Mouse (Mus musculus) gastrocnemius, adult 2 months (tissue): ENCODE measurements around the gene Shc1. TPM values are rescaled to one million over a fixed set of nuclear protein-coding genes. Genes with fewer than 3 reads are reported as not detected.

ENCODE experiments used
- DNase-seq: peaks from one replicate; pipeline ENCODE4 v3.0.0; 2022
- H3K27ac ChIP-seq: fragments of 200-600 bp; 2 replicates; pipeline ENCODE4 v1.8.1; 2022; ENCODE audit warnings: mild to moderate bottlenecking
- H3K4me3 ChIP-seq: fragments of 200-600 bp; 2 replicates; pipeline ENCODE4 v1.8.1; 2022; ENCODE audit warnings: mild to moderate bottlenecking, moderate library complexity
- CTCF ChIP-seq: fragments of 200-600 bp; IDR thresholded peaks from 2 replicates; pipeline ENCODE4 v1.8.1; 2022; ENCODE audit warnings: antibody characterized with exemption, mild to moderate bottlenecking, moderate library complexity
- intact Hi-C: fragments of 180-260 bp; cut with DNase I; formaldehyde crosslinking; loops from one replicate; pipeline ENCODE4 v1.15.1; 2025
- total RNA-seq, 2 experiments: library from RNA; stranded (reverse); gene quantifications; 2 replicates each; pipeline ENCODE4 v1.2.3; 2021

The Shc1 gene
- total RNA-seq, 2 experiments from 2014 or later, result 15.0 to 17.2 TPM

- peak overlapping the region; percentile 95 for H3K27ac ChIP-seq
- no peak for TF ChIP-seq CTCF
- intact Hi-C loops, result loop anchor here (2.0 kb wide), 1 partner anchor 37 kb away; the partner anchor contains the start of gene Pygo2
- peak; percentile 100 for DNase-seq
- peak overlapping the region; percentile 82 for H3K4me3 ChIP-seq
Measured at GRCm38 (mm10) chr3:89393605-89394004, 24.6 kb upstream of the Shc1 start.

GRCm38 (mm10) chr3:89394006-89394893 lies 24.0 kb upstream of the Shc1 start, which contains the start of gene Zbtb7b:
Gene Zbtb7b, minus strand, starts transcription at chr3:89394776.
- peak within 1 kb of the TSS; percentile 82 for H3K4me3 ChIP-seq
- TF ChIP-seq CTCF, result peak; percentile 47
- intact Hi-C loops, result loop anchor here (2.0 kb wide), 1 partner anchor 37 kb away; the partner anchor contains the start of gene Pygo2
- peak; percentile 93 for DNase-seq
- peak within 1 kb of the TSS; percentile 95 for H3K27ac ChIP-seq

GRCm38 (mm10) chr3:89394894-89395256 lies 23.4 kb upstream of the Shc1 start:
- no peak for TF ChIP-seq CTCF
- DNase-seq, result peak; percentile 91

GRCm38 (mm10) chr3:89395419-89395805 lies 22.8 kb upstream of the Shc1 start:
- intact Hi-C loops, result loop anchor here (2.0 to 5.0 kb wide), 2 partner anchors 35 to 92 kb away; partner anchors contain the start of gene Pygo2
- Histone ChIP-seq H3K4me3 (peak overlapping the region; percentile 82), H3K27ac (peak overlapping the region; percentile 95)
- TF ChIP-seq CTCF, result no peak
- DNase-seq, result peak; percentile 53

More at GRCm38 (mm10) chr3:89394894-89395256, 23.4 kb upstream of the Shc1 start:
- peak overlapping the region; percentile 95 for H3K27ac ChIP-seq
- peak overlapping the region; percentile 82 for H3K4me3 ChIP-seq
- intact Hi-C loops, result loop anchor here (2.0 to 5.0 kb wide), 2 partner anchors 36 to 92 kb away; partner anchors contain the start of gene Pygo2

GRCm38 (mm10) chr3:89395806-89396653 lies 22.2 kb upstream of the Shc1 start:
- DNase-seq, result peak; percentile 79
- TF ChIP-seq CTCF, result peak; percentile 91
- intact Hi-C loops, result loop anchor here (2.0 to 5.0 kb wide), 3 partner anchors 15 to 91 kb away; partner anchors contain the start of genes Flad1 and Pygo2
- peak overlapping the region; percentile 82 for H3K4me3 ChIP-seq
- peak overlapping the region; percentile 95 for H3K27ac ChIP-seq

- DNase-seq, result no peak
- peak overlapping the region; percentile 82 for H3K4me3 ChIP-seq
- no peak for TF ChIP-seq CTCF
- intact Hi-C loops, result loop anchor here (2.0 to 5.0 kb wide), 2 partner anchors 14 to 91 kb away; partner anchors contain the start of gene Flad1
- H3K27ac ChIP-seq, result peak overlapping the region; percentile 95
Measured at GRCm38 (mm10) chr3:89396654-89397005, 21.6 kb upstream of the Shc1 start.

- H3K27ac ChIP-seq, result no peak overlapping the region
- TF ChIP-seq CTCF, result no peak
- intact Hi-C loops, result no loop called here
- no peak for DNase-seq
- H3K4me3 ChIP-seq, result no peak overlapping the region
Measured at GRCm38 (mm10) chr3:89401329-89401728, 16.9 kb upstream of the Shc1 start.

- TF ChIP-seq CTCF, result no peak
- intact Hi-C loops, result no loop called here
- Histone ChIP-seq H3K4me3 (no peak within 1 kb of the TSS), H3K27ac (no peak within 1 kb of the TSS)
- DNase-seq, result peak; percentile 14
Measured at GRCm38 (mm10) chr3:89402693-89403092, 15.6 kb upstream of the Shc1 start, which contains the start of gene Lenep. Gene Lenep, minus strand, starts transcription at chr3:89402793.

GRCm38 (mm10) chr3:89406887-89407286 lies 11.4 kb upstream of the Shc1 start:
- intact Hi-C loops, result no loop called here
- no peak for TF ChIP-seq CTCF
- Histone ChIP-seq H3K4me3 (no peak overlapping the region), H3K27ac (peak overlapping the region; percentile 78)
- peak; percentile 77 for DNase-seq

- Histone ChIP-seq H3K4me3 (no peak overlapping the region), H3K27ac (no peak overlapping the region)
- DNase-seq, result peak; percentile 20
- intact Hi-C loops, result no loop called here
- no peak for TF ChIP-seq CTCF
Measured at GRCm38 (mm10) chr3:89408448-89408847, 9.8 kb upstream of the Shc1 start.

- DNase-seq, result no peak
- TF ChIP-seq CTCF, result no peak
- Histone ChIP-seq H3K27ac (no peak overlapping the region), H3K4me3 (no peak overlapping the region)
- intact Hi-C loops, result loop anchor here (2.0 kb wide), 1 partner anchor 13 kb away; no protein-coding TSS in a partner anchor
Measured at GRCm38 (mm10) chr3:89409701-89410100, 8.5 kb upstream of the Shc1 start.

- no peak for DNase-seq
- TF ChIP-seq CTCF, result no peak
- intact Hi-C loops, result loop anchor here (2.0 kb wide), 1 partner anchor 14 kb away; no protein-coding TSS in a partner anchor
- peak overlapping the region; percentile 91 for H3K4me3 ChIP-seq
- peak overlapping the region; percentile 91 for H3K27ac ChIP-seq
Measured at GRCm38 (mm10) chr3:89410864-89411263, 7.4 kb upstream of the Shc1 start.
